ENCODE assay signal across 26 mouse cellular contexts in the genomic region with DNA sequence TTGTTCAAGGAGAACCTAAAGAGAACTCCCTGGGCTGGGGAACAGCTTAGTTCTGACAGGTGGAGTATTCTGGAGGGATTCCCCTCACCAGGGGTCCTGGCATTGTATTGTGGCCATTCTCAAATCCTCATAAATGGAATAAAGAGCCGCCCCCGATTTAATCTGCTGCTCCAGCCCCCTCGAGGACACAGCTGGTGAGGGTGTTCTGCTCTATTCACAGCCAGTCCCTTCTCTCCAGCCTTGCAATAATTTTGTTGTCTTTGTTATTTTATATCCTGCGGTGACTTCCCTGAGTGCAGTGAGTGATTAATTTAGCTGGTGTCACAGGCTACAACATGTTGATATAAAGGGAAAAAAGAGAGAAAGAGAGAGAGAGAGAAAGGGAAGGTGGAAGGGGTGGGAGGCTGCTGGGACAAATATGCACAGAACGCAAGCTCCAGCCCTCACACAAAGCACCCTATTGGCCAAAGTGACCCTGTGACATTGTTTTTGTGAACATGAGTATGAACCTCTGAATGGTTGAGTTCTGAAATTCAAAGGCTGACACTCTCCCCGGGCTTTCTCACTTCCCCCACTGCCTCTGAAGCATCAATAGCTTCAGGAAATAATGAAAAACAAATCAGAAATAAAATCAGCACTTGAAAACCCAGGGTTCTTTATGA.
DNase-seq lines count a peak whose midpoint lies in the region; ATAC-seq and TF ChIP-seq lines count a peak whose summit lies in the region.
"Had no signal": no experiment of that assay in that cellular context is flagged by ENCODE, and none has a peak within 500 bp of the region (broad histone marks: within the 10 kb centered on the region; RNA-seq: fewer than 3 reads in every experiment).

No protein-coding gene starts in this region.

- TF ChIP-seq POLR2A in brain, embryonic 14.5 days (IDR thresholded peaks at IDR 0.05; ENCODE audit: borderline replicate concordance, extremely low read depth, insufficient read depth, insufficient read length, poor library complexity, severe bottlenecking), result no peak

- no peaks in the 10 kb centered on the region for H3K9me3 ChIP-seq in hindbrain, embryonic 11.5 days (ENCODE audit: control insufficient read depth, low read length)
- no peaks in the 10 kb centered on the region for H3K9me3 ChIP-seq in hindbrain, embryonic 16.5 days (ENCODE audit: control insufficient read depth, low read length)
- no peaks in the 10 kb centered on the region for H3K9me3 ChIP-seq in midbrain, embryonic 10.5 days (replicated peaks)
- no peaks in the 10 kb centered on the region for H3K9me3 ChIP-seq in midbrain, embryonic 14.5 days (ENCODE audit: control insufficient read depth, low read length)
- H3K9me3 ChIP-seq: heart, embryonic 12.5 days; hindbrain, embryonic 15.5 days; liver, embryonic 13.5 days; stomach, embryonic 15.5 days had no signal

- H3K4me3 ChIP-seq in hindbrain, embryonic 11.5 days (ENCODE audit: low read depth, low read length), result no peak overlapping the region
- no peak overlapping the region for H3K4me3 ChIP-seq in hindbrain, embryonic 16.5 days (ENCODE audit: low read length)
- H3K4me3 ChIP-seq in midbrain, embryonic 10.5 days, result no peak overlapping the region
- no peak overlapping the region for H3K4me3 ChIP-seq in midbrain, embryonic 14.5 days (replicated peaks; ENCODE audit: low read depth, low read length)
- H3K4me3 ChIP-seq: heart, embryonic 12.5 days; hindbrain, embryonic 15.5 days; left cerebral cortex, adult 2 months; liver, embryonic 13.5 days; stomach, embryonic 15.5 days had no signal

- H3K4me2 ChIP-seq in hindbrain, embryonic 11.5 days (replicated peaks; ENCODE audit: low read depth, low read length), result no peak overlapping the region
- no peak overlapping the region for H3K4me2 ChIP-seq in hindbrain, embryonic 16.5 days (ENCODE audit: low read length)
- no peak overlapping the region for H3K4me2 ChIP-seq in midbrain, embryonic 14.5 days (ENCODE audit: low read length)
- H3K4me2 ChIP-seq: heart, embryonic 12.5 days; hindbrain, embryonic 15.5 days; liver, embryonic 13.5 days; stomach, embryonic 15.5 days had no signal

- no peaks in the 10 kb centered on the region for H3K4me1 ChIP-seq in hindbrain, embryonic 11.5 days (replicated peaks; ENCODE audit: control insufficient read depth, insufficient read depth, low read length)
- H3K4me1 ChIP-seq in hindbrain, embryonic 16.5 days (ENCODE audit: control insufficient read depth, insufficient read depth, low read depth, low read length), result no peaks in the 10 kb centered on the region
- peaks cover 15% of the 10 kb centered on the region for H3K4me1 ChIP-seq in midbrain, embryonic 10.5 days
- H3K4me1 ChIP-seq in midbrain, embryonic 14.5 days (ENCODE audit: control insufficient read depth, insufficient read depth, low read length), result peaks cover 5% of the 10 kb centered on the region; the same call in 1 of the 2 replicates
- H3K4me1 ChIP-seq: heart, embryonic 12.5 days; hindbrain, embryonic 15.5 days; stomach, embryonic 15.5 days had no signal

- no peak for DNase-seq in hindbrain, embryonic 11.5 days (ENCODE audit: low spot score)
- DNase-seq in midbrain, embryonic 10.5 days (ENCODE audit: low spot score), result peak; percentile 24
- DNase-seq in midbrain, embryonic 14.5 days, result no peak
- DNase-seq in brain, embryonic 14.5 days (ENCODE audit: low read depth), result peak; percentile 44
- peak; percentile 13 for DNase-seq in embryo, embryonic 9.5 days (ENCODE audit: extremely low spot score)
- DNase-seq in layer of hippocampus, adult 11-12 months (ENCODE audit: low spot score), result no peak
- DNase-seq in gastrocnemius, postnatal 14 days, result no peak
- DNase-seq: adrenal gland, adult 8-10 months; cerebellum, adult 8-10 months; cerebellum, postnatal 36 days; gastrocnemius, postnatal 10 days; heart, adult 11 months; heart, postnatal 10 days; kidney, postnatal 36 days; liver, embryonic 13.5 days; lung, adult 2 months; lung, postnatal 14 days; thymus, postnatal 25 days had no signal

- peak; percentile 66 for ATAC-seq in hindbrain, embryonic 11.5 days (ENCODE audit: low FRiP score)
- no peak for ATAC-seq in hindbrain, embryonic 16.5 days
- no peak for ATAC-seq in midbrain, embryonic 14.5 days (ENCODE audit: low FRiP score, low TSS enrichment)
- ATAC-seq: activated CD4-positive, CD25-positive, alpha-beta regulatory T cell, adult 4 months; forebrain, embryonic 16.5 days; intestine, embryonic 16.5 days had no signal

- no peak overlapping the region for H3K9ac ChIP-seq in hindbrain, embryonic 11.5 days (ENCODE audit: low read depth, low read length)
- H3K9ac ChIP-seq in hindbrain, embryonic 16.5 days (ENCODE audit: low read depth, low read length), result no peak overlapping the region
- no peak overlapping the region for H3K9ac ChIP-seq in midbrain, embryonic 14.5 days (replicated peaks; ENCODE audit: low read length)
- H3K9ac ChIP-seq: heart, embryonic 12.5 days; hindbrain, embryonic 15.5 days; liver, embryonic 13.5 days; stomach, embryonic 15.5 days had no signal

- H3K27me3 ChIP-seq in hindbrain, embryonic 11.5 days (ENCODE audit: control insufficient read depth, insufficient read depth, low read length), result no peaks in the 10 kb centered on the region
- no peaks in the 10 kb centered on the region for H3K27me3 ChIP-seq in hindbrain, embryonic 16.5 days (replicated peaks; ENCODE audit: control insufficient read depth, insufficient read depth, low read length)
- no peaks in the 10 kb centered on the region; the same call in 1 of the 2 replicates for H3K27me3 ChIP-seq in midbrain, embryonic 10.5 days (ENCODE audit: low read depth, poor library complexity, severe bottlenecking)
- no peaks in the 10 kb centered on the region for H3K27me3 ChIP-seq in midbrain, embryonic 14.5 days (ENCODE audit: control insufficient read depth, insufficient read depth, low read length)
- H3K27me3 ChIP-seq: heart, embryonic 12.5 days; liver, embryonic 13.5 days; stomach, embryonic 15.5 days had no signal

- TF ChIP-seq CTCF in brain, embryonic 14.5 days (IDR thresholded peaks at IDR 0.05; ENCODE audit: borderline replicate concordance, extremely low read depth, insufficient read depth, insufficient read length), result no peak

- intact Hi-C loops in gastrocnemius, postnatal 14 days (cut with DNase I; ENCODE audit: low total_unique reads), result no loop called here

- H3K36me3 ChIP-seq in hindbrain, embryonic 11.5 days (ENCODE audit: control insufficient read depth, insufficient read depth, low read length), result no peaks in the 10 kb centered on the region
- H3K36me3 ChIP-seq in hindbrain, embryonic 16.5 days (ENCODE audit: control insufficient read depth, insufficient read depth, low read length), result no peaks in the 10 kb centered on the region
- H3K36me3 ChIP-seq in midbrain, embryonic 10.5 days, result no peaks in the 10 kb centered on the region
- H3K36me3 ChIP-seq in midbrain, embryonic 14.5 days (ENCODE audit: control insufficient read depth, insufficient read depth, low read length), result no peaks in the 10 kb centered on the region
- H3K36me3 ChIP-seq: heart, embryonic 12.5 days; hindbrain, embryonic 15.5 days; liver, embryonic 13.5 days; stomach, embryonic 15.5 days had no signal

- no peak overlapping the region for H3K27ac ChIP-seq in hindbrain, embryonic 11.5 days (ENCODE audit: low read depth, low read length)
- no peak overlapping the region for H3K27ac ChIP-seq in hindbrain, embryonic 16.5 days (ENCODE audit: low read depth, low read length)
- peak overlapping the region; percentile 52; the same call in 1 of the 2 replicates for H3K27ac ChIP-seq in midbrain, embryonic 10.5 days (replicated peaks)
- H3K27ac ChIP-seq in midbrain, embryonic 14.5 days (replicated peaks; ENCODE audit: low read depth, low read length), result no peak overlapping the region
- H3K27ac ChIP-seq: hindbrain, embryonic 15.5 days; left cerebral cortex, adult 2 months; liver, embryonic 13.5 days; stomach, embryonic 15.5 days had no signal

- WGBS in hindbrain, embryonic 11.5 days, result 22% methylated on average over 6 of the region's 6 CpGs
- 9% methylated on average over 6 of the region's 6 CpGs for WGBS in hindbrain, embryonic 16.5 days
- 27% methylated on average over 6 of the region's 6 CpGs for WGBS in midbrain, embryonic 10.5 days
- WGBS in midbrain, embryonic 14.5 days, result 4% methylated on average over 6 of the region's 6 CpGs

Comparison
In these comparisons a context has a peak if more than half of its experiments do, and no peak if none do; other contexts are left out.
1. DNase-seq: peak in midbrain, embryonic 10.5 days (single experiment), brain, embryonic 14.5 days (single experiment) and embryo, embryonic 9.5 days (single experiment); none in hindbrain, embryonic 11.5 days (single experiment), midbrain, embryonic 14.5 days (single experiment), layer of hippocampus, adult 11-12 months (single experiment) and gastrocnemius, postnatal 14 days (single experiment).